Mouse (Mus musculus) hindbrain, embryonic 15.5 days (tissue): Measurements from ENCODE around the gene 4933436I01Rik. TPM values are rescaled to one million over a fixed set of nuclear protein-coding genes. Genes with fewer than 3 reads are reported as not detected.

Experiments used
- ATAC-seq: fragments of 200-750 bp; cut with Nextera tagmentation; 2 replicates; pipeline ENCODE4 v1.8.0; 2017; ENCODE audit warnings: low read depth, moderate number of reproducible peaks, moderate TSS enrichment; ENCODE audit not compliant: low FRiP score
- H3K27ac ChIP-seq: fragments of 300-500 bp; sonication (generic); replicated peaks from 2 replicates; pipeline ENCODE4 v1.5.1; 2015; ENCODE audit warnings: mild to moderate bottlenecking, inconsistent platforms
- H3K27me3 ChIP-seq: fragments of 300-500 bp; sonication (generic); 2 replicates; pipeline ENCODE4 v1.6.1; 2015; ENCODE audit warnings: control low read depth, inconsistent platforms
- H3K36me3 ChIP-seq: fragments of 300-500 bp; sonication (generic); 2 replicates; pipeline ENCODE4 v1.6.1; 2015; ENCODE audit warnings: control low read depth, inconsistent platforms
- H3K4me1 ChIP-seq: fragments of 300-500 bp; sonication (generic); replicated peaks from 2 replicates; pipeline ENCODE4 v1.6.1; 2015; ENCODE audit warnings: control low read depth, inconsistent platforms
- H3K4me2 ChIP-seq: fragments of 300-500 bp; sonication (generic); 2 replicates; pipeline ENCODE4 v1.6.1; 2015; ENCODE audit warnings: moderate library complexity, mild to moderate bottlenecking, inconsistent platforms
- H3K4me3 ChIP-seq: fragments of 300-500 bp; sonication (generic); 2 replicates; pipeline ENCODE4 v1.5.1; 2015; ENCODE audit warnings: mild to moderate bottlenecking, inconsistent platforms
- H3K9ac ChIP-seq: fragments of 300-500 bp; sonication (generic); 2 replicates; pipeline ENCODE4 v1.6.1; 2015; ENCODE audit warnings: inconsistent platforms
- H3K9me3 ChIP-seq: fragments of 300-500 bp; sonication (generic); 2 replicates; pipeline ENCODE4 v1.6.1; 2016; ENCODE audit warnings: control low read depth, inconsistent platforms
- WGBS: fragments of 180-500 bp; shearing (Covaris S2); methylation state at CpG from one replicate; pipeline ENCODE4 v1.1.7; 2015; 5-methylcytosine and 5-hydroxymethylcytosine counted together
- polyA plus RNA-seq: library from polyadenylated mRNA; unstranded; fragments of >200 nt; fragmentation: Nextera tagmentation; extraction: Ambion mirVana; gene quantifications from 2 replicates; pipeline ENCODE4 v1.2.1, GENCODE M21; 2015

4933436I01Rik gene
- polyA plus RNA-seq = not detected in 2 replicates

DNA sequence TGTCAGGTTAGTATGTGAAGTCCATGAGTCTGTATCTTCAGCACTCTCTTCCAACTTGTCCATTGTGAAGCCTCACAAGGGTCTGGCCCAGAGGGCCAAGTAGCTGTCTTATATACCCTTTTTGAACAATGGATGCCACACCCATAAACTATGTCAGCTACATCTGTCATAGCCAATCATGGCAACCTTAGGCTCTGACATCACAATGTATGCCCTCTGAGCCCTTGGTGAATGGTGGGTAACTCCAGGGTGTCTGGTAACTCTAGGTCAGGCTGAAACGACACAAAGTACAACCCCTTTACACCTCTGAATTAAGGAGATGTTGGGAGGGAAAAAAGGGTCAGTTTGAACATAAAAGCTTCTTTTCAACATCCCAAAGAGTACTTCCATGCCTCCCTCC lies at the start of gene 4933436I01Rik:
Gene 4933436I01Rik (minus strand): TSS at position 101 of the 400 bp plus-strand sequence.
- H3K9ac ChIP-seq = no peak within 1 kb of the TSS
- no peaks in the 10 kb centered on the region for H3K27me3 ChIP-seq
- H3K4me2 ChIP-seq = no peak within 1 kb of the TSS
- no peaks in the 10 kb centered on the region for H3K4me1 ChIP-seq
- H3K36me3 ChIP-seq = no peaks in the 10 kb centered on the region
- no peak for ATAC-seq
- no peak within 1 kb of the TSS for H3K27ac ChIP-seq
- WGBS = 61% methylated on average over 1 of the region's 1 CpGs
- H3K4me3 ChIP-seq = no peak within 1 kb of the TSS
- no peaks in the 10 kb centered on the region for H3K9me3 ChIP-seq

DNA sequence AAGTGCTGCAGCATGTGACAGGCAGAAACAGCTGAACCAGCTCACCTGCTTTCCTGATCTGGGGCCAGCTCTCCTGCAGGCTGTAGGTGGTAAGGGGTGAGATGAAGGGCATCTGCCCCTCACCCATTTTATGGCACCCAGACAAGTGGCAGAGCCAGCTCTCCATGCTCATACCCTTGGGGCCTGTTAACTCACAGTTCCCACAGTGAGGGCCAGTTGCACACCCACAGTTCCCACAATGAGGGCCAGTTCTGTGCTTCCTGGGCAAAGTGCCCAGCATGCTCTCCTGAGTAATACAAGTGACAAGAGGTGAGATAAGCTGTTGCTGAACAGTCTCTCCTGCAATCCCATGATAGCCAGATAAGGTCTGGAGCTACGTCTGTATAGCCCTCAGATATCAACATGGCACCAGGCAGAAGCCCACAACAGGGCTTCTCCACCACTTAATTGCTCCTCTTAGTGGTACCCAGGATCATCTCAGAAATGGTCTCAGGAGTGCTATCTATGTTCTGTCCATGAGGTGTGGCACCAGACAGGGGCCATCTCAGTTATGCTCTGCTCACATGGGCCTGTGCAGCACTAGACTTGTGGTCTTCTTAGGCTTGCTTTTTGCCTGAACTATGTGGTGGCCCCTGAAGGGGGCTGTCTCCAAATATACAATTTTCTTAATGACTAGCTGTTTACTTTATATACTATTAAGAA lies 3.7 kb upstream of the 4933436I01Rik start:
- H3K27ac ChIP-seq = no peak overlapping the region
- no peak overlapping the region for H3K9ac ChIP-seq
- 53% methylated on average over 1 of the region's 1 CpGs for WGBS
- no peaks in the 10 kb centered on the region for H3K4me1 ChIP-seq
- no peaks in the 10 kb centered on the region for H3K36me3 ChIP-seq
- no peaks in the 10 kb centered on the region for H3K9me3 ChIP-seq
- no peak overlapping the region for H3K4me3 ChIP-seq
- H3K4me2 ChIP-seq = no peak overlapping the region
- no peak for ATAC-seq
- H3K27me3 ChIP-seq = no peaks in the 10 kb centered on the region

DNA sequence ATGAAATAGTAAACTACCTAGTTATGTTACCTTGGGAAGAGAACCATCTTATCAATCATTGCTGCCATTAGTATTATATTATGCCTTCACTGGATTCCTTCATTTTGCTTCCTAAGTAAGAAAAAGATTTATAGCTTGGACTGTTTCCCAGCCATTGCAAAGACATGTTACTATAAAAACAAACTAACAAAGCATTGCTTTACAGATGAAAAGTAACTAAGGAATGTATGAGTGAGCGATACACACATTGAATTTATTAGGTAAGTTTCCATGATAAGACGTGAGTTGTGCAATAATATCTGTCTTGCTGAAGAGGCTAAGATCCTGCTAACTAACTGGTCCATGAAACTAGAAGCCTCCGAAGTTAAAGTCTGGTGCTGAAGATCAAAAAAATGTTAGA lies 37.8 kb downstream of the 4933436I01Rik start:
- no peak for ATAC-seq
- Histone ChIP-seq H3K36me3 (no peaks in the 10 kb centered on the region), H3K4me3 (no peak overlapping the region), H3K4me2 (no peak overlapping the region), H3K27ac (no peak overlapping the region), H3K9ac (no peak overlapping the region), H3K4me1 (no peaks in the 10 kb centered on the region), H3K27me3 (no peaks in the 10 kb centered on the region), H3K9me3 (no peaks in the 10 kb centered on the region)
- WGBS = 83% methylated on average over 3 of the region's 3 CpGs

Other genes with a start within 250 kb of the 4933436I01Rik start
- not detected in 2 replicates for gene Gm1140, start 227.9 kb downstream of the 4933436I01Rik start, polyA plus RNA-seq
- not detected in 2 replicates for gene Gm14692, start 225.8 kb downstream of the 4933436I01Rik start, polyA plus RNA-seq